Mouse (Mus musculus): Measurements from ENCODE around the gene Rft1.

DNA sequence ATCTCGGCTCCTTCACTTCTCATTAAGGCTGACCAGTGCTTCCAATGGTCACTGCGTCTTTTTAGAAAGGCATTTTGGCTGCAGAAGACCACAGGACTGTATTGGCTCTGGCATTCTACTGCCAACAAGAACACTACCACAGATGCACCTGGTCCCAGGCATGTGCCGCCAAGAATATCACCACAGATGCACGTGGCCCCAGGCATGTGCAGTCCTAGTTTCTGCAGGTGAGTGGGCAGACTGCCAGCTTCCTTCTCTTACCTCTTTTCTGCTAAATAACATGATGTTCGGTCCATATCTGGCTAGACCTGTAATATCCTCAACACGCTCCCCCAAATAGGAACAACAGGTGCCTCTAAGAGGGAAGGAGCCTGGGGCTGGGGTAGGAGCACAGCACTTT is 46.0 kb upstream of the Rft1 start:
- no peak for TF ChIP-seq CTCF (conservative IDR thresholded peaks at IDR 0.05; ENCODE audit: low read length)
- TF ChIP-seq POU5F1 (IDR thresholded peaks at IDR 0.05; ENCODE audit: borderline replicate concordance, low read length): no peak
- no peak for TF ChIP-seq NANOG (IDR thresholded peaks at IDR 0.05; ENCODE audit: borderline replicate concordance, low read length)

Data from E14TG2a.4 (cell line).